Mouse (Mus musculus) spleen, postnatal 0 days (tissue): ENCODE measurements around the gene Igf2. TPM values are rescaled to one million over a fixed set of nuclear protein-coding genes. Genes with fewer than 3 reads are reported as not detected.

Experiments
- microRNA counts: library from miRNA; unstranded; fragments of <30 nt; microRNA quantifications from one replicate; lab custom pipeline; 2015
- polyA plus RNA-seq: library from polyadenylated mRNA; unstranded; fragments of >200 nt; fragmentation: Nextera tagmentation; extraction: Ambion mirVana; gene quantifications from 2 replicates; pipeline ENCODE4 v1.2.1, GENCODE M21; 2015

The Igf2 gene
- 80.4 and 99.5 TPM in 2 replicates for polyA plus RNA-seq

GRCm38 (mm10) chr7:142666659-142667058, at the start of gene Igf2:
TSS of gene Igf2 (minus strand) at chr7:142666816.

GRCm38 (mm10) chr7:142669751-142670625, 3.4 kb upstream of the Igf2 start, which contains the start of gene Gm49394:
TSS of gene Gm49394 (minus strand) at chr7:142669942.

MicroRNAs within 50 kb of the gene (microRNA counts, 519-probe panel; counts per million panel counts)
- microRNA mmu-miR-483 (lab: Ali Mortazavi, UCI) = 88.3 counts per million

Other genes starting within 250 kb of the Igf2 start
- 0.39 and 0.79 TPM in 2 replicates for gene Syt8, start 232.0 kb downstream of the Igf2 start, polyA plus RNA-seq
- gene Tnni2, start 225.0 kb downstream of the Igf2 start, polyA plus RNA-seq = 4.7 and 8.0 TPM in 2 replicates
- gene Lsp1, start 206.0 kb downstream of the Igf2 start, polyA plus RNA-seq = 82.2 and 114 TPM in 2 replicates
- gene Tnnt3, start 168.0 kb downstream of the Igf2 start, polyA plus RNA-seq = 0.48 and 1.4 TPM in 2 replicates
- gene Mrpl23, start 134.1 kb downstream of the Igf2 start, polyA plus RNA-seq = 9.6 and 10.9 TPM in 2 replicates
- gene Gm49394, start 3.1 kb upstream of the Igf2 start, polyA plus RNA-seq = not detected in 2 replicates
- 12.1 and 24.0 TPM in 2 replicates for gene Ins2, start 76.6 kb upstream of the Igf2 start, polyA plus RNA-seq